Mouse (Mus musculus): ENCODE measurements around the gene Oosp3. TPM values are rescaled to one million over a fixed set of nuclear protein-coding genes. Genes with fewer than 3 reads are reported as not detected.

The Oosp3 gene
- total RNA-seq (2022) = not detected

GRCm38 (mm10) chr19:11696755-11697154 lies at the start of gene Oosp3:
Gene Oosp3, plus strand, starts transcription at chr19:11697055.
- no peak for DNase-seq (ENCODE audit: low spot score in 2 of 2)

GRCm38 (mm10) chr19:11649564-11649963 lies 47.3 kb upstream of the Oosp3 start:
- DNase-seq (ENCODE audit: low spot score in 2 of 2) = no peak

GRCm38 (mm10) chr19:11659142-11659541 lies 37.7 kb upstream of the Oosp3 start:
- DNase-seq (ENCODE audit: low spot score in 2 of 2) = no peak

- no peak for DNase-seq (ENCODE audit: low spot score in 2 of 2)
These were observed 36.4 kb upstream of the Oosp3 start, which contains the start of gene Oosp2 for GRCm38 (mm10) chr19:11660459-11660858. Gene Oosp2, minus strand, starts transcription at chr19:11660559.

GRCm38 (mm10) chr19:11661562-11661961 lies 35.3 kb upstream of the Oosp3 start:
- no peak for DNase-seq (ENCODE audit: low spot score in 2 of 2)

GRCm38 (mm10) chr19:11690839-11691238 lies 6.0 kb upstream of the Oosp3 start, which contains the start of gene Oosp1:
Gene Oosp1, minus strand, starts transcription at chr19:11691150.
- no peak for DNase-seq (ENCODE audit: low spot score in 2 of 2)

GRCm38 (mm10) chr19:11691454-11691853 lies 5.4 kb upstream of the Oosp3 start:
- DNase-seq (ENCODE audit: low spot score in 2 of 2) = no peak

- no peak for DNase-seq (ENCODE audit: low spot score in 2 of 2)
These were observed 1.5 kb downstream of the Oosp3 start for GRCm38 (mm10) chr19:11698342-11698741.

- no peak for DNase-seq (ENCODE audit: low spot score in 2 of 2)
These were observed 15.6 kb downstream of the Oosp3 start for GRCm38 (mm10) chr19:11712451-11712850.

GRCm38 (mm10) chr19:11720071-11720470 lies 23.2 kb downstream of the Oosp3 start:
- no peak for DNase-seq (ENCODE audit: low spot score in 2 of 2)

- no peak for DNase-seq (ENCODE audit: low spot score in 2 of 2)
These were observed 27.0 kb downstream of the Oosp3 start for GRCm38 (mm10) chr19:11723870-11724269.

GRCm38 (mm10) chr19:11724275-11724674 lies 27.4 kb downstream of the Oosp3 start:
- no peak for DNase-seq (ENCODE audit: low spot score in 2 of 2)

GRCm38 (mm10) chr19:11725915-11726314 lies 29.1 kb downstream of the Oosp3 start:
- no peak for DNase-seq (ENCODE audit: low spot score in 2 of 2)

GRCm38 (mm10) chr19:11727304-11727703 lies 30.4 kb downstream of the Oosp3 start:
- no peak for DNase-seq (ENCODE audit: low spot score in 2 of 2)

- no peak for DNase-seq (ENCODE audit: low spot score in 2 of 2)
These were observed 33.4 kb downstream of the Oosp3 start for GRCm38 (mm10) chr19:11730278-11730677.

- no peak for DNase-seq (ENCODE audit: low spot score in 2 of 2)
These were observed 39.6 kb downstream of the Oosp3 start for GRCm38 (mm10) chr19:11736455-11736854.

GRCm38 (mm10) chr19:11745680-11746079 lies 48.8 kb downstream of the Oosp3 start:
- no peak for DNase-seq (ENCODE audit: low spot score in 2 of 2)

- DNase-seq (ENCODE audit: low spot score in 2 of 2) = no peak
These were observed 50.4 kb downstream of the Oosp3 start, which contains the start of gene Gif for GRCm38 (mm10) chr19:11747298-11747697. Gene Gif, plus strand, starts transcription at chr19:11747554.

Other genes starting within 250 kb of the Oosp3 start
- 1 to 10 TPM in 3 of 4 experiments, under 1 TPM in 1; 0.76 to 5.8 (median 2.8) TPM for gene Ms4a6c, start 227.7 kb upstream of the Oosp3 start, total RNA-seq (2022)
- under 1 TPM; 0.21 to 0.72 (median 0.54) TPM for gene Gm8369, start 211.1 kb upstream of the Oosp3 start, total RNA-seq (2022)
- 1 to 10 TPM in 3 of 4 experiments, under 1 TPM in 1; 0.94 to 3.3 (median 2.2) TPM for gene Ms4a6b, start 180.5 kb upstream of the Oosp3 start, total RNA-seq (2022)
- gene Ms4a4d, start 160.3 kb upstream of the Oosp3 start, total RNA-seq (2022) = not detected
- 1 to 10 TPM; 1.7 to 4.7 (median 2.7) TPM for gene Ms4a6d, start 92.2 kb upstream of the Oosp3 start, total RNA-seq (2022)
- gene Ms4a2, start 73.3 kb upstream of the Oosp3 start, total RNA-seq (2022) = not detected
- gene Ms4a3, start 56.2 kb upstream of the Oosp3 start, total RNA-seq (2022) = under 1 TPM in 1 of 4 experiments, not detected in 3; 0.40 TPM
- not detected for gene Oosp2, start 36.5 kb upstream of the Oosp3 start, total RNA-seq (2022)
- gene Oosp1, start 5.9 kb upstream of the Oosp3 start, total RNA-seq (2022) = not detected
- gene Gif, start 50.5 kb downstream of the Oosp3 start, total RNA-seq (2022) = not detected
- 10 to 100 TPM; 34.2 to 38.5 (median 36.3) TPM for gene Mrpl16, start 73.3 kb downstream of the Oosp3 start, total RNA-seq (2022)
- gene Stx3, start 122.3 kb downstream of the Oosp3 start, total RNA-seq (2022) = 10 to 100 TPM; 29.3 to 38.0 (median 34.6) TPM
- not detected for gene Olfr1417, start 142.2 kb downstream of the Oosp3 start, total RNA-seq (2022)
- not detected for gene Olfr1418, start 164.0 kb downstream of the Oosp3 start, total RNA-seq (2022)
- gene Olfr1419, start 178.1 kb downstream of the Oosp3 start, total RNA-seq (2022) = not detected
- gene Olfr1420, start 189.5 kb downstream of the Oosp3 start, total RNA-seq (2022) = not detected
- gene Patl1, start 215.3 kb downstream of the Oosp3 start, total RNA-seq (2022) = 10 to 100 TPM; 21.5 to 22.9 (median 22.3) TPM